Mouse (Mus musculus): ENCODE results near the gene H2-Ob.
A peak's percentile ranks its signal among the peaks of the same experiment; 100 is the strongest.
"Not testable (repeated sequence)": the region's sequence is repeated elsewhere in the genome, so short reads cannot be mapped to it uniquely, and the experiment has no call there.

H2-Ob gene

DNA sequence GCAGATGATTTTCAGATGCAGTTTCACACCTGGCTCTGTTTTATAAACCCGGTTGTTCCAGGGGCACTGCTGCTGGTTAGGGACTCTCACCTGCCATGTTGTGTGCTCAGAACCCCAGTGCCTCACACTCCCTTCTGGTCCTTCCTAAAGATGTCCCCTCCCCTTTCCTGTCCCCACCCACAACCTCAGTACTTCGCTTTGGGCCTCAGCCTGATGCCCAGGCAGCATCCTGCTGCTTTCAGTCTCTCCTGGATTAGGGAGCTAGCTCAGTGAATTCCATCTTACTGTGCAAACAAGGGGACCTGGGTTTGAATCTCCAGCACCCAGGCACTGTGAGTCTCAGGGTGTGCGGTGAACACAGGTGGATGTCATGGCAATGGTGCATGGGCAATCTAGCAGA lies 31.2 kb upstream of the H2-Ob start:
- DNase-seq (ENCODE audit: extremely low spot score, low spot score) = no peak

DNA sequence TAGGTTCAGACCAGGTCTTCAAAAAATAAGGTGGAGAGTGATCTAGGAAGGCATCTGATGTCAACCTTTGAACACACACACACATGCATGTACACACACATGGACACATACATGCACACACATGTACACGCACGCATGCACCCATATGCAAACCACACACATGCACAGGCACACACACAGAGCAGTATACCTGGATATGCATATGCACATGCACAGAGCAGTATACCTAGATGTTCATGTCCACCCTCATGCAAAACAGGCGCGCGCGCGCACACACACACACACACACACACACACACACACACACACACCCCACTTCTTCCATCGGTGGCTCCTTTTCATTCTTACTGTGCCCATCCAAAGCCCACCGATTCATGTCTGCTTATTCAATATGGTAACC lies 30.8 kb upstream of the H2-Ob start:
- DNase-seq (ENCODE audit: extremely low spot score, low spot score) = no peak

DNA sequence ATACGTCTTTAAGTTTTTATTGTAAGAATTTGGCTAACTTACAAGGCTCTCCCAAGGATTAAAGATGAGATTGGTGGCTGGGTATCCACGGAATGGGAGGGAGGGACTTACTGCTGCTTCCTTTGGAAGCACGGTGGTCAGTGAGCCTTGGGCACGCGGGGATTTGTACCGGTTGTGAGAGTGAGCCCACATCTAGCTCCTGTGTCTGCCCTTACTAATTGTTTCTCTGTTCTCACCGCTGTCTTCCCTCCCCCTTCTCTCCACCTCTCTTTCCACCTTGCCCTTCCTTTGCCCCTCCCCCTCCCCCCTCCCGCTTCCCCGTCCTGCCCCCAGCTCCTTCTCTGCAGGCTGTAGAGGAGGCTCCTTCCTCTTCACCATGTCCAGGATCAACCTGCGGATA lies 30.3 kb upstream of the H2-Ob start:
- DNase-seq (ENCODE audit: extremely low spot score, low spot score) = no peak

DNA sequence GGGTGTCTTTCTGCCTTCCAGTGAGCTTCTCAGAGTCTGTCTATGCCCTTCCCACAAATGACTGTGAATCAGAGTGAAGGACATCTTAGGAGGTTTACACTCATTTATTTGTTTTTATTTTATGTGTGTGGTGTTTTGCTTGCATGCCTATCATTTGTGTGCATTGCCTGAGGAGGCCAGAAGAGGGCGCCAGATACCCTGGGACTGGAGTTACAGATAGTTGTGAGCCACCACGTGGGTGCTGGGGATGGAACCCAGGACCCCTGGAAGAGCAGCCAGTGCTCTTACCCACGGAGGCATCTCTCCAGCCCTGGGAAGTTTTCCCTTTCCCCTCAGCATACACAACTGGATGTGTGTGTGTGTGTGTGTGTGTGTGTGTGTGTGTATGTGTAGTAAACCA lies 29.0 kb upstream of the H2-Ob start:
- no peak for DNase-seq (ENCODE audit: extremely low spot score, low spot score)

DNA sequence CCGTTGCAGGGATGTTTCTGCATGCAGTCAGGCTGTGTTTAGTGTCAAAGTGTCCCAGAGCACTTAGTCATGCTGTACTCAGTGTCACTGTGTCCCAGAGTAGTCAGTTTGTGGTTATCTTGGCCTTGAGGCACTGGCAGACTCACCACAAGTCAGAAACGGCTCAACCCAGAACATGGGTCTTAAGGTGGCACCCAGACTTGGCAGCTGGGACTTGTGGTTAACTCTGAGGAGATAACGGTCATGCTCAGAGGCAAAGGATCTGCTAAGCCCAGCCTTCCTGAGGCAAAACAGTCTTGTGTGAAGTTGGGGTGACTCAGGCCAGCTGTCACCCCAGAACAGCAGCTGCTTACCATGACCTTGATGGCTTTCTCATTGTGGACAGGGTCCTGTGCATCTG lies 28.1 kb upstream of the H2-Ob start:
- no peak for DNase-seq (ENCODE audit: extremely low spot score, low spot score)

DNA sequence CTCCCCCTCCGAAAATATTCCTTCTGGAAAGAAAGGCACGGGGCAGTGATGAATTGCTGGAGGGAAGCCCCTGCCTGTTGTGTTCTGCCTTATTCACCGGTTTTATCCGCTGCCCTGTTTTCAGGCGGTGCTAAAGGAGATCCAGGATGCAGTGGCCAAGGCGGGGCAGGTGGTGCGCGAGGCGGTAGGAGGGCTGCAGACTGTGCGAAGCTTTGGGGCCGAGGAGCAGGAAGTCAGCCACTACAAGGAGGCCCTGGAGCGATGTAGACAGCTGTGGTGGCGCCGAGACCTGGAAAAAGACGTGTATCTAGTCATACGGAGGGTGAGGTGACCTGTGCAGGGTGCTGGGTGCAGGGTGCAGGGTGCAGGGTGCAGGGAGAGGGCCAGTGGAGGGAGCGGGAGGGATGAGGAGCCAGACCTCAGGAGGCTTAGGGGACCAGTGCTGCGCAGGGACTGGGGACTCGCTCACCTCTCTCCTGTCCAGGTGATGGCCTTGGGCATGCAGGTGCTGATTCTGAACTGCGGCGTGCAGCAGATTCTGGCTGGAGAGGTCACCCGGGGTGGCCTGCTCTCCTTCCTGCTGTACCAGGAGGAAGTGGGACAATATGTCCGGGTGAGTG lies 26.8 kb upstream of the H2-Ob start:
- no peak for DNase-seq (ENCODE audit: extremely low spot score, low spot score)

DNA sequence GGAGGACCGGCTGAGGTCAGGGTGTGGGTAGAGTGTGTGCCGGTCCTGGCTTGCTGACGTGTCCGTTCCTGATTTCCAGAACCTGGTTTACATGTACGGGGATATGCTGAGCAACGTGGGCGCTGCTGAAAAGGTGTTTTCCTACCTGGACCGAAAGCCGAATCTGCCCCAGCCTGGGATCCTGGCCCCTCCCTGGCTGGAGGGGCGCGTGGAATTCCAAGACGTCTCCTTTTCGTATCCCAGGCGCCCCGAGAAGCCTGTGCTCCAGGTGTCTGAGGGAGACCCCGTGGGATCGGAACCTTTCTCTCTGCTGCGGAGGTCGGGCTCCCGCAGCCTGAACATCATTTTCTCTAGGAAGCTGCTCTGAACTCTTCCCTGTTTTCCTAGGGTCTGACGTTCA lies 24.8 kb upstream of the H2-Ob start:
- DNase-seq (ENCODE audit: extremely low spot score, low spot score) = no peak

DNA sequence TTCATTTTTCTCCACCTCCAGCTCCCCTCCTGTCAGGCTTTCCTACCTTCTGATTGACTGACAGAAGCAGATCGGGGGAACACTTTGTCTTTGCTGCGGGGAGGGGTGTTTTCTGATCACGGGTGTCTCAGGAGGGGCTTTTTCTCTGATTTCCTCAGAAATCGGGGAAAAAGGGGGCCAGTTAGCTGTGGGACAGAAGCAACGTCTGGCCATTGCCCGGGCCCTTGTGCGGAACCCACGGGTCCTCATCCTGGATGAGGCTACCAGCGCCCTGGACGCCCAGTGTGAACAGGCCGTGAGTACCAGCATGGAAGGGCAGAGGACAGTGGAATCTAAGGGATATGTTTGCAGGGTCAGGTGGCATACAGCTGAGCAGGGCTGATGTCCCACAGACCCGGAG lies 23.5 kb upstream of the H2-Ob start:
- no peak for DNase-seq (ENCODE audit: extremely low spot score, low spot score)

DNA sequence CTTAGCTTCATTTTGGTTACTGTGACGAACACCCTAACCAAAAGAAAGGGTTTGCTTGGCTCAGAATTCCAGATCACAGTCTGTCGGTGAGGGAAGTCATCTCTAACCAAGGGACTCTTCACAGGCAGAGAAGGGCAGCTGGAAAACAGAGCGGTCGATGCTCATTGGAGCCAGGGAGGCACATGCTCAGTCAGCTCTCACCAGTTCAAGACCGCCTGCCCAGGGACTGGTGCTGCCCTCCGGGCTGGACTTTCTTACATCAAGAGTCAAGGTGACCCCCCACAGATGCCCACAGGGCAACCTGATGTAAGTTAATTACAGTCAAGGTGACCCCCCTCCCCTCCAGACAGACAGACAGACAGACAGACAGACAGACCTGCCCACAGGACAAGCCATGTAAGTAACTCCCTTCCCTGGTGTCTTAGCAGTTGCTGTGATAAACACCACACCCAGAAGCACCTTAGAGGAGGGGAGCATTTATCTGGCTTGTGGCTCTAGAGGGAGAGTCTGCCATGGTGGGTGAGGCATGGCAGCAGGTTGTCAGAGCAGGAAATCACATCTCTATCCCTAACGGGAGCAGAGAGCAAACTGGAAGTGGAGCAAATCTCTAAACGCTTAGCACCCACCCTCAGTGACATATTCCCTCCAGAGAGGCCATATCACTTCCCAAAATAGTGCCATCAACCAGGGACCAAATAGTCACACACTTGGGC lies 21.3 kb upstream of the H2-Ob start:
- no peak for DNase-seq (ENCODE audit: extremely low spot score, low spot score)

DNA sequence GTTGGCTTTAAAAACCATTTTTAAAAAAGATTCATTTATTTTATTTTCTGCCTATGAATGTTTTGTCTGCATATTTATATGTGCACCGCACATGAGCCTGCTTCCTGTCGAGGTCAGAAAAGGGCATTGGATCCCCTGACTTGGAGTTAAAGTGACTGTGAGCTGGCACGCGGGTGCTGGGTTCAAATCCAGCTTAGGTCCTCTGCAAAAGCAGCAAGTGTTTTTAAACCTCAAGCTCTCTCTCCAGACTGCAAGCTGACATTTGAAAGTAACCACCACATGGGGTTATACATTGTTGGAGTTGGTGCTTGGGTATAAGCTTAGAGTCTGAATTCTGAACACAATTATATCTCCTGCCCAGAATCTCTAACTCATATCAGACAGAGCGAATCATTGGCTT lies 20.7 kb upstream of the H2-Ob start:
- DNase-seq (ENCODE audit: extremely low spot score, low spot score) = no peak

DNA sequence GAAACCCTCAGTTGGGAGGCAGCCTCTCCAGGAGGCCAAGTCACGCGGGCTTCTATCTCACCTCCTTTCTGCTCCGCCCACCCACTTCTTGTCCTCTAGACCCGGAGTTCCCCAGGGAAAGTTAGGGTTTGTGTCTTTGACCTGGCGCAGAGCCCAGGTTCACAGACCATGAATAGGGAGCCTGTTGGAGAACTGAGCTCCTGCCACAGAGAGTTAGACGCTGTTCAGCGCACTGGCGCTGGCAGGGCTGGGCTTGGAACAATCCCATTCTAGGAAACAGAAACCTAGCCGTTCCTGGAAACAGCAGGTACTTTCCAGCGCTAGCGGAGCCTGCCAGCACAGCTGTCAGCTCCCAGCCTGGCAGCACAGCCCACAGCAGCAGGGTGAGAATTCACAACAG lies 20.0 kb upstream of the H2-Ob start:
- no peak for DNase-seq (ENCODE audit: extremely low spot score, low spot score)

DNA sequence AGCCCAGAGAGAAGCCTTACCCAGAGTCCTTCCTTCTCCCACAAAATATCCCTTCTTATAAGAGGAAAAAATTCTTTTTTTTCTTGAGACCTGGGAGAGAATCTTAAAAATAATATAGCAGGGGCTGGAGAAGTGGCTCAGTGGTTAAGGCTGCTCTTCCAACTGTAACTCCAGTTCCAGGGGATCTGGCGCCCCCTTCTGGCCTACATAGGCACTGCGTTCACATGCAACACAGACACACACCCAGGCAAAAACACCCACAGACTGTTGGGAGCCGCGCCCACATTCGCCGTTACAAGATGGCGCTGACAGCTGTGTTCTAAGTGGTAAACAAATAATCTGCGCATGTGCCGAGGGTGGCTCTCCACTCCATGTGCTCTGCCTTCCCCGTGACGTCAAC lies 19.6 kb upstream of the H2-Ob start:
- DNase-seq (ENCODE audit: extremely low spot score, low spot score) = not testable (repeated sequence)

DNA sequence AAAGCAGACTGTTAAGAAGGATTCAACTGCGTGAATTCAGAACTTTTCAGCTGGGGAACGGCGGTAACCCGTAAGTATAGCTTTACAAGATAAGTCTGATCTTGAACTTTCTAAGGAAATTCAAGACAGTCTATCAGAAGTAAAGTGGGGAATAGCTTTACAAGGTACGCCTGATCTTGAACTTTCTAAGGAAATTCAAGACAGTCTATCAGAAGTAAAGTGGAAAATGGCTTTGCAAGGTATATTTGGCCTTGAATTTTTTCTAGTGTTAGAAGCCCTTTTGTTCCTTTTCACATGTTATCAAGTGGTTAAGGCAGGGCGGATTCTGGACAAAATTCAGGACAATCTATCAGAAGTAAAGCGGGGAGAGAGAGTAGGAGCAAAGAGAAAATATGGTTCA lies 18.9 kb upstream of the H2-Ob start:
- DNase-seq (ENCODE audit: extremely low spot score, low spot score) = not testable (repeated sequence)

DNA sequence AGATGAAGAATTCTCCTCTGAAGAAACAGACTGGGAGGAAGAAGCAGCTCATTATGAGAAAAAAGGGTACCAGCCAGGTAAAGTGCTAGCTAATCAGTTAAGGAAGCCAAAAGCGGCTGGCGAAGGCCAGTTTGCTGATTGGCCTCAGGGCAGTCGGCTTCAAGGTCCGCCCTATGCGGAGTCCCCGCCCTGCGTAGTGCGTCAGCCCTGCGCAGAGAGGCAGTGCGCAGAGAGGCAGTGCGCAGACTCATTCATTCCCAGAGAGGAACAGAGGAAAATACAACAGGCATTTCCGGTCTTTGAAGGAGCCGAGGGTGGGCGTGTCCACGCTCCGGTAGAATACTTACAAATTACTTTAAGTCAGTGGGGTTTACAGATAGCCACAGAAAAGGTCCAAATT lies 18.3 kb upstream of the H2-Ob start:
- DNase-seq (ENCODE audit: extremely low spot score, low spot score) = not testable (repeated sequence)

DNA sequence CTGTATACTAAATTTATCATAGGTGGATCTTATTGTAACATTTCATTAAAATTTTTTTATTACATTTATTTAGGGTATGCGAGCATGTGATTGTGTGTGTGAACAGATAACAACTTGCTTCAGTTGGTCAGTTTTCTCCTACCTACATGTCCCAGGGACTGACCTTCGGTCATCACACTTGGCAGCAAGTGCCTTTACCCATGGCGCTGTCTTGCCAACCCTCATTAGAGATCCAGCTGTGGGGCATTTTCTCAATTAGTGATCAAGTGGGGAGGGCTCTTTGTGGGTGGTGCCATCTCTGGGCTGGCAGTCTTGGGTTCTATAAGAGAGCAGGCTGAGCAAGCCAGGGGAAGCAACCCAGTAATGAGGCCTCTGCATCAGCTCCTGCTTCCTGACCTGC lies 13.9 kb upstream of the H2-Ob start:
- DNase-seq (ENCODE audit: extremely low spot score, low spot score) = no peak

DNA sequence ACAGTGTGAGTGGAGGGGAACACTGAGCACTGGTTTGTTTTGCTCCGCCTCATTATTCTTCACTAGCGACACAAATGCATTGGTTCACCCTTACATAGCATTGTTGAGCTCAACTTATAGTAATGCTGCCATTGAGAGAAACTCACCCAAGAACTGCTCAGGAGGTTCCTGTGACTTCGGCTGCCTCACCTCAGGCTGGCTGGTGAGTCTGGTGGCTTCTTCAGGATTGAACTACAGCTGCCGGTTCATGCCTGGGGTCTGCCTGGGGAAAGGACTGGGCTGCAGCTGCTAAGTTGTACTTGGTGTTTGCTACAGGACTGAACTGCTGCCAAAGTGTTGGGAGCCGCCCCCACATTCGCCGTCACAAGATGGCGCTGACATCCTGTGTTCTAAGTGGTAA lies 13.3 kb upstream of the H2-Ob start:
- DNase-seq (ENCODE audit: extremely low spot score, low spot score) = no peak

DNA sequence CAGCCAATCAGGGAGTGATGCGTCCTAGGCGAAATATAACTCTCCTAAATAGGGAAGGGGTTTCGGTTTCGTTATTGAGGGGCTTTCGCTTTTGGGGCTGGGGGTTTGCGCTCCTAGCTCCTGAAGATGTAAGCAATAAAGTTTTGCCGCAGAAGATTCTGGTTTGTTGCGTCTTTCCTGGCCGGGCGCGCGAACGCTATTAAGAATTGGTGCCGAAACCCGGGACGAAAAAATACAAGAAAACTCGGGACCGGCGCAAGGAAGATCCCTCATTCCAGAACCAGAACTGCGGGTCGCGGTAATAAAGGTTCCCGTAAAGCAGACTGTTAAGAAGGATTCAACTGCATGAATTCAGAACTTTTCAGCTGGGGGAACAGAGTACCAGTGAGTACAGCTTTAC lies 12.8 kb upstream of the H2-Ob start:
- DNase-seq (ENCODE audit: extremely low spot score, low spot score) = not testable (repeated sequence)

DNA sequence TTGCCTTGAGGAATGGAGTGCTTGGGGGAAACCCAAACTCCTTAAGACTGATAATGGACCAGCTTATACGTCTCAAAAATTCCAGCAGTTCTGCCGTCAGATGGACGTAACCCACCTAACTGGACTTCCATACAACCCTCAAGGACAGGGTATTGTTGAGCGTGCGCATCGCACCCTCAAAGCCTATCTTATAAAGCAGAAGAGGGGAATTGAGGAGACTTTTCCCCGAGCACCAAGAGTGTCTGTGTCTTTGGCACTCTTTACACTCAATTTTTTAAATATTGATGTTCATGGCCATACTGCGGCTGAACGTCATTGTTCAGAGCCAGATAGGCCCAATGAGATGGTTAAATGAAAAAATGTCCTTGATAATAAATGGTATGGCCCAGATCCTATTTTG lies 7.7 kb upstream of the H2-Ob start:
- not testable (repeated sequence) for DNase-seq (ENCODE audit: extremely low spot score, low spot score)

DNA sequence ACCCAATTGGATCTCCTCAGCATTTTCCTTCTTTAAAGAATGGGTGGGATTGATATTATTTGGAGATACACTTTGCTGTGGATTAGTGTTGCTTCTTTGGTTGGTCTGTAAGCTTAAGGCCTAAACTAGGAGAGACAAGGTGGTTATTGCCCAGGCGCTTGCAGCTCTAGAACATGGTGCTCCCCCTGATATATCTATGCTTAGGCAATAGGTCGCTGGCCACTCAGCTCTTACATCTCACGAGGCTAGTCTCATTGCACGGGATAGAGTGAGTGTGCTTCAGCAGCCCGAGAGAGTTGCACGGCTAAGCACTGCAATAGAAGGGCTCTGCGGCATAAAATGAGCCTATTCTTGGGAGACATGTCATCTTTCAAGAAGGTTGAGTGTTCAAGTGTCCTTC lies 6.7 kb upstream of the H2-Ob start:
- DNase-seq (ENCODE audit: extremely low spot score, low spot score) = not testable (repeated sequence)

DNA sequence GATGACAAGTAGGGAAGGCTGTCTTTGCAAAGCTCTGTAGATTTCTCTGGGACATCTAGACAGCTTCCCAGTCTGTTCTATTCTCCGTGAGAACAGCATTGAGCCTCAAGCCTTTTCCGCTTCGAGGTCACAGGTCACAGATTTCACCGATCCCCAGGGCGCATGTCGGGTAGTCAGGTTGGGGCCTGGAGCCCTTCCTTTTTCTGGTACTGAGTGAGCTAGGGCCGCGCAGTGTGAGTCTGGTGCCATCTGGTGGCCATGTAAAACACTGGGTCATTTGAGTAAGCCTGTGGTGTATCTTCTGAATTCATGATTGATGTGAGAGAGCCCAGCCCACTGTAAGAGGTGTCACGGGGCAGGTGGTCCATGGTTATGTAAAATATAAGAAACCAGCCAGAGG lies 3.8 kb upstream of the H2-Ob start:
- DNase-seq (ENCODE audit: extremely low spot score, low spot score) = peak; percentile 37

DNA sequence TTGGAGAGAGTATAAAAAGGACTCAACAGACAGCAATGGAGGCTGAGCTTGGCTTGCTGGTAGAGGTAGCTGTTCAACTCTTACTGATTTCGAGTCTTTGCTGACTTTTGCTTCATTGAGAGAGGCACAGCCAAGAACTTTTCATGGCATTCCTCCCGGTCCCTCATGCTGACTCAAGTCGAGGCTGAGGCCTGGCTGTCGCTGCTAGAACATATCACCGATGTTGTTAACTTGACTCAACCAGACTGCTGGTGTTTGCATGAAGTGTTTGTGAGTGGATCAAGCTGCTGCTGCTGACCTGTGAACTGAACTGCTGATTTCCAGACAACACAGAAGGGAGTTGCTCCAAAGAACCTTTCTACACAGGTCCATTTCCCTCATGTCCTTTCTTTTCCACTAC lies 2.0 kb upstream of the H2-Ob start:
- DNase-seq (ENCODE audit: extremely low spot score, low spot score) = no peak

DNA sequence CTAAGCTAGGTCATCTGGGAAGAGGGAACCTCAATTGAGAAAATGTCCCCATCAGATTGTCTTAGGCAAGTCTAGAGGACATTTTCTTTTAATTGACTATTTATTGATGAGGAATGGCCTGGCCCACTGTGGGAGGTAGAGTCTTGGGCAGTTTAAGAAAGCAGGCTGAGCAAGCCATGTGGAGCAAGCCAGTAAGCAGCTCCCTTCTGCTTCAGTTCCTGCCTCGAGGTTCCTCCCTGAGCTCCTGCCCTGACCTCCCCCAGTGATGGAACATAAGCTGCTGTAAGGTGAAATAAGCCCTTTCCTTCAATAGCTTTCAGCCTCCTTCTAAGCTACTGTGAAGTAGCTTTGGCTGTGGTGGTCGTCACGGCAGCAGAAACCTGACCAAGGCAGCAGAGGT lies 962 bp upstream of the H2-Ob start:
- no peak for DNase-seq (ENCODE audit: extremely low spot score, low spot score)

DNA sequence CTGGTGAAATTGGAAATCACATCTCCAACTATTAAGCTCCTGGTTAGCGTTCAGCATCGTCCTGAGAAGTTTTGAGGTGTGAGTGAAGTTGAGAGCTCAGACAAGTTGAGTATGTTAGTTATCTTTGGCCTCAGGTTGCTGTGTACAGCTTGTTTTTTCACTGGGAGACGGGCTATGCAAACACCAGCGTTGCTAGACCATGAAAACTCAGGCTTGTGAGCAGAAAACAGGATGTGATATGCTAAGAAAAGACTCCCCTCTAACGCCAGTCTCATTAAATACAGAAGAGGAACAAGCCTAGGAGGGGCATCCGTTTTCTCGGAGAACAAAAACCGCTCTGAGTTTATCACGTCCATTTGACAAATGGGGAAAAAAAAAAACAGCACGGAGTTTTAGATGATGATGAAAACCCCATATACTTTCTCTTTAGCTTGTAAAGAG lies 918 bp downstream of the H2-Ob start:
- DNase-seq (ENCODE audit: extremely low spot score, low spot score) = no peak

All from neural tube, embryonic 10.5 days (tissue).